Mouse (Mus musculus): Measurements from ENCODE around the gene Nup54.

Nup54 gene

DNA sequence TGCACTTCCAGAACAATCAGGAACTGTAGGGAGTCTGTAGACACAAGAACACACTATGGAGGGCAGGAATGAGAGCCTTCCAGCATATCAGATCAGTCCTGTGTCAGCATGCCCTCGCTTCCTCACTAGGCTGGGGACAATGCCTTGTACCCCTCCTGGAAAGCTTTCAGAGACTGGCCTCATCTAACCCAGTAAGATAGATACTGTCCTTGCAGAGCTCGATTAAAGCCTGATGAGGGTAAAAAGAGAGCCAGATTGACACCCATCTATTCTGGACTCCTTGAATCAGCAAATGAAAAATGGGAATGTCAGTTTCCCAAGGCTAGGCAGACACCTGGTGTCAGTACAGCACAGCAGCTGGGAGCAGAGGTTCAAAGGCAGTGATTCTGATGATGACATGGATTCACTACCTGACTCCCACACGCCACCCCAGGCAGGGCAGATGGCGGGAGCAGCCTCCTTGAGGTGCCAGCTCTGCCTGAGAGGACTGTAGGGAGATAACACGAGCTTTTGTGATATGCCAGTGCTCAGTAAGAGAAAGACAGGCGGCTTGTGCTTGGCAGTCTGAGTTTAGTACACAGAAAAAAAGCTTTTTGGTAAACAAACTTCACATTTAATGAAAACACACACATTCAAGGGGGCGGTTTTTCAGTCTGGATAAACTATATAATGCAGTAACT lies 23.4 kb downstream of the Nup54 start:
- DNase-seq, result no peak

GRCm38 (mm10) chr5:92410486-92410885 lies 24.5 kb downstream of the Nup54 start:
- DNase-seq, result no peak

DNA sequence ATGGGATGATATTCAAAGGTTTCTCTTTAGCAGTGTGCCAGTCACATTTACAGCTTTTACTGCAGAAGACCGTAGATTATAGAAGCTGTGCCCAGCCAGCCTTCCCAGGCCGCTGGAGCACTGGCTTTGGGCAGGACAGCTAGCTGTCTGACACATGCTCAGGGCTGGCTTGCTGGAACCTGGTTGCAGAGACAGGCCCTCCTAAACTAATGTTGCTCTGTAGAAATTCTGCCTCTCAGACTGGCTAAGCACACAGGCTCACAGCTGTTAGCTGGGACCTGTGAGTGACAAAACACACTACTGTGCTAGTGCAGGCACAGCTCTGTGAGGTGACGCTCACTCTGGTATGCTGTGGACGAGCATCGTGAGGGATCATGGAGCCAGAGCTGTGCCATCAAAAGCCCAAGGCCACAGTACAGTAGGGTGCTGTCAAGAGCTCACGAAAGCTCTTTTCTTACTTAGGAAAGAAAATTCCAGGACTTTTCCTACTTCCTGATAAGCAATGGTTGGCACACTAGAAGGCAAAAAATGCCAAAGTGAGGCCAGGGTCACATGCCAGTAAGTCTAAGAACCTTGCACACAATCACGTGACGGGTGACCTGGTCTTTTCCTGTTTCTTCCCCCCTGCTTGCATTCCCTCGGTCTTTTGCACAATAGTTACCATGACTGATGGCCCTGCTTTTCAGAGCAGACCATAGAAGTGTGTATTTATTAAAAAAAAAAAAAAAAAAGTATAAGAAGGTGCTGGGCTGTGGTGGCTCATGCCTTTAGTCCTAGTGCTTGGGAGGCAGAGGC lies 25.5 kb downstream of the Nup54 start:
- DNase-seq, result peak; percentile 34 to 37

GRCm38 (mm10) chr5:92404400-92404678 lies 30.7 kb downstream of the Nup54 start:
- DNase-seq, result no peak

- no peak for DNase-seq
Measured at GRCm38 (mm10) chr5:92403562-92404399, 31.2 kb downstream of the Nup54 start.

GRCm38 (mm10) chr5:92402816-92403215 lies 32.2 kb downstream of the Nup54 start:
- DNase-seq, result no peak

DNA sequence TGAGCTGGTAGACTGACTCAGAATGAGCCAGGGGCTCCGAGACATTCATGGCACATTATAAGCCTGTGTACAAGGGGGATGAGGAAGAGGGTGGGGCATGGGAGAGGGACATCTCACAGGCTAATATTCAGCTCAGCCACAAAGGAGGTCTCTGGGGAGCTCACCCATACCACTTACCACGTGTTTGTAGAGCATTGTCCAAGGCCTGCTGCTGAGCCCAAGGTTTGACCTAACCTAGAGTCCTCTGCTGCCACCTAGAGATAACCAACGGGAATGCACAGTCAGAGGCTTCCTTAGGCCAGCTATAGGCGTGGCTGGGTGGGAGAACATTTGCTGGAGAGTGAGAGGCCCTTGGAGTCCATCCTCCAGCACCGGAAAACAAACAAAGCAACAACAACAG lies 36.9 kb downstream of the Nup54 start:
- peak; percentile 60 to 87 for DNase-seq

- DNase-seq, result no peak
Measured at GRCm38 (mm10) chr5:92396476-92396875, 38.5 kb downstream of the Nup54 start.

DNA sequence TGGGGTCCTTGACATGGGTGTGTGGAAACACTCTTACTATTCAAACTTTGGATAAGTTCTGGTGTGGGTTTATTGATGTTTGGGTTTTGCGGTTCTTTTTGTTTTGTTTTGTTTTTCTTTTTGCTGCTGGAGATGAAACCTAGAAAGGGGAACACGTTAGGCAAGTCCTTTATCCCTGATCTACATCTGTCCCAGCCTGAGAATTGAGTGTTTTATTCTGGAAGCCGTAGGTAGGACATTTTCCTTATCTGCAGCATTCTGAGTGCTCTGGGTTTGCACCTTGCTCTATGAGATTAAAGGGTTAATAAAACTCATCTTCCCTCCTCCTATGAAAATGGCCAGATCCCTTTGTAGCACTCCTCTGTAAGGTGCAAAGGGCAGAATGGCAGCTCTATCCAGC lies 39.3 kb downstream of the Nup54 start:
- no peak for DNase-seq

DNA sequence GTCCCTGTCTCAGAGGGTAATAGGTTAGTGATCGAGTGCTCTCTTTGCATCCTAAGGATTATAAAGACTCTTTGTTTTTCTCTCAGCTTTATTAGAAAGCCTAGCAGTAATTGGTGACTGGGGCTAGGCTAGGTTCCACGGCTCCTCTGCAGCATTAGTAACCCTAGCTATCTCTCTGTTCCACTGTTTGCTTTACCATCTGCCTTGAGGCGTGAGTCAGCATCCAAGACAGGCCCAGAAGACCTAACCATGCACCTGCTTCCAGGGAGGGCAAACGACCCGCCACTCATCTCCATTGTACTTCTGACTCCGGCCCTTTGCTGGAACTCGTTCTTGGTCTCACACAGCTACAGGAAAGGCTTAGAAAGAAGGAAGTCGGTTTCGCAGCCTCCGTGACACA lies 41.2 kb downstream of the Nup54 start:
- no peak for DNase-seq

DNA sequence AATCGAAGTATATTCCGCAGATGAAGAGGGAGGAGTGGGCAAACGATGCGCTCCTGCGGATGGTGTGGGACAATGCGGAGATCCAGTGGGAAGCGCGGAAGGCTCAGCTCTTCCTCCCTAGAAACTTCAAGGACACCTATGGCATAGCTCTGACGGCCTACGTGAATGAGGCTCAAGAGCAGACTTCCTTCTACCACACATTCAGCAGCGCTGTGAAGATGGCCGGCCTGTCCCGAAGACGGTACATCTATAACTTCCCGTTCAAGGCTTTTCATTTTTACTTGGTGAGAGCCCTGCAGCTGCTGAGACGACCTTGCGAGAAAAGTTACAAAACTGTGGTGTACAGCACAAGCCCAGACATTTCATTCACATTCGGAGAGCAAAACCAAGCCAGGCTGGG lies 42.5 kb downstream of the Nup54 start:
- no peak for DNase-seq

DNA sequence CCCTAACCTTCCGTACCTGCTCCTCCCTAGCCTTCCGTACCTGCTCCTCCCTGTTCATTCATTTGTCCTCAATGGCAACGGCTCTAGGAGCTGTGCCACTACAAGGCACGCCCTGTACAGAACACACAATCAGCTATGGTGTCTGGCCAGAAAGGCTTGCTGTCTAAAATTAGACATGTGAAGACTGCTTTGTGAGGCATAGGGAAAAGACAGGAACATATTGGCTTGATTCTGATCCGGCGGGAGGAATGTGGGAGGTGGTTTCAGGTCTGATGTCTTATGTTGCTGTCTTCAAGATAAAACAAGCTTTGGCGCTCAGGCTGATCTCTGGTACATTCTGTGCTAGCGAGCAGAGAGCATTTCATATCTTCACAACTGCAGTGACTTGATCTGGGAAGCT lies 44.4 kb downstream of the Nup54 start:
- no peak for DNase-seq

DNA sequence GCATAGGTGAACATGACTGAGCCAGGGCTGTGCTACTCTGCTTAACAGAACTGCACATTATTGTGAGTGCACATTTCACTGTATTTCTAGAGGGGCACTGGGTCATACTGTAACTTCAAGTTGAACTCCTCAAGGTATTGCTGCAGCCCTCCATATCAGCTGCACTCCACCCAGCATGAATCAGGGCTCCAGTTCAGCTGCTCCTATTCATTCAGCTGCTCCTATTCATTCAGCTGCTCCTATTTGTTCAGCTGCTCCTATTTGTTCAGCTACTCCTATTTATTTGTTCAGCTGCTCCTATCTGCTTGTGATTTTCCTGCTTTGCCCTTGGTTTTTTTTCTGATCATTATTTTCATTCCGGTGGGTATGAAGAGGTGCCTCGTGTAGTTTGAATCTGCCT lies 45.0 kb downstream of the Nup54 start:
- no peak for DNase-seq

GRCm38 (mm10) chr5:92387433-92387832 lies 47.6 kb downstream of the Nup54 start:
- DNase-seq, result peak; percentile 49 to 60

DNA sequence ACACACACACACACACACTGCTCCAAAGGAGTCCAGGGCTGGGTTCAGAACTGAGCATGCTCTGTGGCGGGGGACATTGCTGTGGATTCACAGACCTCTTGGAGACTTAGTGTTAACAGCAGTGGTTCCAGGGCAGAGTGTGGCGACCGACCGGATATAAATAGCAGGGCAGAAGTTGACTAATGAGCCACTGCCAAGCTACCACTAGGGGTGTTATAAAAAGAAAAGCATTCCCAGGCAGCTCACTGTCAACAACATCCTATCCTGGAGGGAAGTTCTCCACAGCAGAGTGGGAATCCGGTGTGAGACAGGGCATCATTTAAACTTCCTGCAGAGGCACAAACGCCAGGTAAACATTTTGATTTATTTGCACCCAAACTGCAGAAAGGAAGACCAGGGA lies 48.4 kb downstream of the Nup54 start:
- DNase-seq, result peak; percentile 36 to 62

DNA sequence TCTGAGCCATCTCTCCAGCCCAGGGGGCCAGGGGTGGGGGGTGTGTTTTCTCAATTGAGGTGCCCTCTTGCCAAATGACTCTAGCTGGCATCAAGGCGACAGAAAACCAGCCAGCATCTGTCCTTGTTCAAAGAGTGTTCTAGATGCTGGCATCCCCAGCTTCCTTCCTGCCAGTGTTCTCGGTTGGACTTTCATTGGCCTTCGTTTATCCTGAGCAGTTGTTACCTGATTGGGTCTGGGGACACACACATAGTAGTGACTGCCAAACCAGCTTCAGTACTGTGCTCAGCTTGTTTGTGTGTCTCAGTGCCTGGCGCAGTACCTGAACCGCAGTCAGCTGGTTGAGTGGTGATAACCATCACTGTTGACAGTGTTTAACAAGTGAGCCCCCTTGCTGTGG lies 48.9 kb downstream of the Nup54 start:
- DNase-seq, result no peak

DNA sequence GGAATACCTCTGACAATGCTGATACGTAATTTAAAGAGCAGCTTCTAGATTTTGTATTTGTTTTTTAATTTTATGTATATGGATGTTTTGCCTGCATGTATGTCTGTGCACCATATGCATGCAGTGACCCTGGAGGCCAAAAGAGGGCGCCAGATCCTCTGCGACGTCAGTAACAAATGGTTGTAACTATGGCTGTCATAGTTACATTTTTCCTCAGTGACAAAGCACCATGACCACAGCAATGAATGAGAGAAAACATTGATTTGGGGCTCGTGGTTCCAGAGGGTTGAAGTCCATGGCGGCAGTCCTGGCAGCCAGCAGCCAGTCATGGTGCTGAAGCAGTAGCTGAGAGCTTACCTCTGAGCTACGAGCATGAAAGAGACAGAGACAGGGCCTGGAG lies 50.2 kb downstream of the Nup54 start:
- DNase-seq, result peak in 1 of 2 experiments; percentile 32

GRCm38 (mm10) chr5:92383747-92384146 lies 51.3 kb downstream of the Nup54 start:
- no peak for DNase-seq

GRCm38 (mm10) chr5:92382349-92382679 lies 52.7 kb downstream of the Nup54 start:
- no peak for DNase-seq

DNA sequence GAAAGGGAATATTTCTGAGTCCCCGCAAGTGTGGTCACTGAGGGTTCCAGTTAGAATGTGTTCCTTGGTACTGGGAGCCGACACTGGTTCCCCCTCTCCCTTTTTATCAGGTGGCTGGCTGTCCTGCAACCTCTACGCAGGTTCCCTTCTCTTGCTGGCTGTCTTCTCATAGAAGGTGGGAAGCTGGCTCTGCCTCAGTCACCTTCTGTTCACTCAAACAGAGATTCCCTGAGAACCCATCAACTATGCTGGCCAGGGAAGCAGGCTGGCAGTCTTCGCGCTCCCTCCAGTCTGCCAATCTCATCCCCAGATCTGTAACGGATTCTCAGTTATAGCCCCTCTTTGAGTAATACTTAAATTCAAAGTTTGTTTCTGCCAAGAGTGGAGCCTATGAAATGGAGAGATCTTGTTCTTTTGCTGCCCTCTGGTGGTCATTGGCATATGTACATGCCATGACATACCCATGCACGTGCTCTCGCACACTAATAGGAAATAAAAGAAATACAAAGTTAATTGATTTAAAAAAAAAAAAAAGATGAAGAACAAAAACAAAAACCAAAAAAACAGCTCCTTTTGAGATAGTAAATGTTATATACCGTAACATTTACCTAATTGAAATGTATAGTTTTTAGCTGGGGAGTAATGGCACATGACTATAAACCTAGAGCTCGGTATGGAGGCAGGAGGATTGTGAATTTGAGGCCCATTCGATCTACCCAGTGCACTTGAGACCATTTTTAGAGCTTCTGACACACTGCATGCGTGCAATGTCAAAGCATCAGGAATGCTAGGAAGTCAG lies 53.3 kb downstream of the Nup54 start:
- DNase-seq, result peak; percentile 68 to 87

DNA sequence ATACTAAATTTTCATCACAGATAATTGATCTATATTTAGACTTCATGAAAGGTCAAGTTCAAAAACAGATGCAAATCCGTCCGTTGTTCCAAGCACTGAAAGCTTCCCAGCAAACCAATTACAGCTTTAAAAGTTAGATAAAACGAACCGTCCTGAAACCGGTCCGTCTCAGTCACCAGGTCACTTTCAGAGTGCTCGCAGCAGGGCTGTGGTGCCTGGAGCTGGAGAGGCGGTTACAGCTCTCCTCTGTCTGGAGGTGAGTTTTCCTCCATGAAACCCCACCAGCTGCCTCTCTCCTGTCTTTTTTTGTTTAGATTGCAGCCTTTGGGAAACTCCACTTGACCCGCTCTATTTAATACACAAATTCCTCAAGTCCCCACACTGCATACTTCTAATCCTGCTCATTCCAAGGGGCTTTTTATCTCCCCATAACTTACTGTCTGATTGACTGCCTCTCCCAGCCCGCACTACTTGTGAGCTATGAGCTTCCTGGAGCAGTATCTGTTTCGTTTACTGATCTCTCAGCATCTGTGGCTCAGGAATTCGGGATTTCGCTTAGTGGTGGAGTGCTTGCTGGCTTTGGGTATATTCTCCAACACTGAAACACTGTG lies 58.1 kb downstream of the Nup54 start:
- no peak for DNase-seq

DNA sequence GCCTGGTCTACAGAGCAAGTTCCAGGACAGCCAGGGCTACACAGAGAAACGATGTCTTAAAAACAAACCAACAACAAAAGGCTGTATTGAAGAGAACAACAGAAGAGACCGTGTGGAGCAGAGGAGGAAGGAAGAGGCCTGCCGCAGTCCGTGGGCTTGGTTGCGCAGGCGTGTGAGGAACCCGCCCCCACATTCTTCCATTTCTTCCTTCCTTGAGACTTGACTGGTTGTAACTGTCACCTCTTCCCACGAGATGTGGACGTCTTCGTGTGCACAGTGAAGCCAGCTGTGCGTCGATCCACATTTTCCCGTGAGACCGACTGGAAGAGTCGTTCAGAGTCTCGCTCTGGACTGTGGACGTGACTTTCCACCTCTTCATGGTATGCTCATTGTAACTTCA lies 59.7 kb downstream of the Nup54 start:
- no peak for DNase-seq

- peak; percentile 55 to 62 for DNase-seq
Measured at GRCm38 (mm10) chr5:92374721-92375142, 60.3 kb downstream of the Nup54 start.
